Mouse (Mus musculus) duodenum, adult 2 months (tissue): ENCODE measurements around the gene Ech1. TPM values are rescaled to one million over a fixed set of nuclear protein-coding genes. Genes with fewer than 3 reads are reported as not detected.

Experiments used
- polyA plus RNA-seq: library from polyadenylated mRNA; depleted of rRNA; stranded (reverse); fragments of >200 nt; gene quantifications from 2 replicates; pipeline ENCODE4 v1.2.3, GENCODE M21; 2012; ENCODE audit warnings: low replicate concordance; rRNA removed

The Ech1 gene
- 266 and 315 TPM in 2 replicates for polyA plus RNA-seq

GRCm38 (mm10) chr7:28824941-28825685 lies at the start of gene Ech1:
Gene Ech1 (plus strand): TSS chr7:28825217.

GRCm38 (mm10) chr7:28788307-28789195 lies 36.5 kb upstream of the Ech1 start, which contains the start of gene Rinl:
Gene Rinl (plus strand): TSS chr7:28788969.

GRCm38 (mm10) chr7:28808221-28808941 lies 16.6 kb upstream of the Ech1 start, which contains the start of gene Hnrnpl:
Gene Hnrnpl (plus strand): TSS chr7:28808541.

DNA sequence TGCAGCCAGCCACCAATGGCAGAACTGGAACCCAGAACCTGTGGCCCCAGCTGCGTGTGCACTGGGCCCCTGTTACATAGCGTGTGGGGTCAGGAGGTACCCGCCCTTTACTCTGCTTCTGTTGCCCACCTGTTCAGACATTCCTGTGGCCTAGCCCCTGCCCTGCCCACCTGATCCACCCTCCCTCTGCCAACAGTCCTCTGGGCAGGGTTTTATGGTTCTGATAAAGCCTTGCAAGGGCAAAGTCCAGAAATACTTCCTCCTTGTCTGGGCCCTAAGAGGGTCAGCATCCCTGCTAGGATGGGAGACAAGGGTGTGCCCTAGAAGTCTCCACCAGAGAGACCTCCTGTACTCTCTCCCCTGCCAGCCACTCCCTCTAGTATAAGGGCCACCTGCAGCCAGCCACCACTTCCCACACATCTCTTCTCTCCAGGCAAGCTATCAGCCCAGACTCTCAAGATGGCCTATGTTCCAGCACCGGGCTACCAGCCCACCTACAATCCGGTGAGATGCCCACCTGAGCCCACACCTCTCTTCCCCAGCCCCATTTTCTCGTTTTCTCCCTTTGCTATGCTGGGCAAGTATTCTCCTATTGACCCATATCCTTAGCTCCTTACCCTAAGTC lies 8.8 kb downstream of the Ech1 start, which contains the start of gene Lgals4:
TSS of gene Lgals4 (plus strand) at position 132 of the 625 bp plus-strand sequence.

DNA sequence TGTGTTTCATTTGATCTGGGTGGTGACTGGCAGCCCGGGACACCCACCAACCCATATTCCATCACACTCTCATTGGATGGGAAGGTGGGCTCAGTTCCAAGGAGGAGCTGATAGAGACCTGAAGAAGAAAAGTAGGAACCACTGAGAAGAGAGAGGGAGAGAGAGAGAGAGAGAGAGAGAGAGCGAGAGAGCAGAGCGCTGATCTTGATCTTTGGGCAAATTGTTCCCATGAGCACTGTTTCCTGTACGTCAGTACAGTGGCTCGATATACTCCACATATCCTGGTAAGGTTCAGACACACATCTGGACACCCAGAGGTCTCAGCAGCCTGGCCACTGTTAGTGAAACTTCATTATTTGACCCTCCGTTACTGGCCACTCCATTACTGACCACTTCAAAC lies 38.5 kb downstream of the Ech1 start, which contains the start of gene Lgals7:
TSS of gene Lgals7 (plus strand) at position 314 of the 400 bp plus-strand sequence.

DNA sequence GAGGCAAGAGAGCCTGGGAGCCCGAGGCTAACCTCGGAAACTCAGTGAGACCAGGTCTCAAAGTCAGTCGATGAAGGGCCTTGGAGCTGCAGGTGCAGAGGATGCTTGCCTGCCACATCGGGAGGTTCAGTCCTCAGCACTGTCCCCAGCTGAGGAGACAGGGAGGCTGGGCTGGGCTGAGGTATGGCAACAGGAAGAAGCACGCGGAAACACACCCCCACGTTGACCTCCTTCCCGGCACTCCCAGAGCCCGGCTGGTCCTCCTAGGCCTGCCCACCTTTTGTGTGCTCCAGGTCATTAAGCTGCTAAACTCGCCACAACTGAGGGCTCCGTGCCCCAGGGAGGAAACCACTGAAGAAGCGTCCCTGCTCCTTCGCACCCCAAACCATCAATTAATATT lies 56.2 kb downstream of the Ech1 start, which contains the start of gene Capn12:
TSS of gene Capn12 (plus strand) at position 224 of the 400 bp plus-strand sequence.

Other genes starting within 250 kb of the Ech1 start
- gene Samd4b, start 227.1 kb upstream of the Ech1 start, polyA plus RNA-seq = 60.8 and 63.0 TPM in 2 replicates
- gene Pak4, start 227.0 kb upstream of the Ech1 start, polyA plus RNA-seq = 72.4 and 92.7 TPM in 2 replicates
- gene Acp7, start 193.9 kb upstream of the Ech1 start, polyA plus RNA-seq = 0.05 TPM in 1 of 2 replicates, not detected in the other
- 1.2 and 1.3 TPM in 2 replicates for gene Fbxo27, start 132.4 kb upstream of the Ech1 start, polyA plus RNA-seq
- 1.2 and 2.9 TPM in 2 replicates for gene Fbxo17, start 108.4 kb upstream of the Ech1 start, polyA plus RNA-seq
- gene Mrps12, start 83.4 kb upstream of the Ech1 start, polyA plus RNA-seq = 121 and 126 TPM in 2 replicates
- gene Sars2, start 83.2 kb upstream of the Ech1 start, polyA plus RNA-seq = 26.1 and 35.4 TPM in 2 replicates
- gene Ccer2, start 69.0 kb upstream of the Ech1 start, polyA plus RNA-seq = not detected in 2 replicates
- 28.7 and 28.8 TPM in 2 replicates for gene Sirt2, start 58.5 kb upstream of the Ech1 start, polyA plus RNA-seq
- gene Nfkbib, start 57.7 kb upstream of the Ech1 start, polyA plus RNA-seq = 85.4 and 139 TPM in 2 replicates
- 2.5 and 4.3 TPM in 2 replicates for gene Rinl, start 36.2 kb upstream of the Ech1 start, polyA plus RNA-seq
- gene Hnrnpl, start 16.7 kb upstream of the Ech1 start, polyA plus RNA-seq = 78.1 and 84.5 TPM in 2 replicates
- 2,214 and 3,102 TPM in 2 replicates for gene Lgals4, start 8.6 kb downstream of the Ech1 start, polyA plus RNA-seq
- 0.83 and 1.7 TPM in 2 replicates for gene Lgals7, start 38.6 kb downstream of the Ech1 start, polyA plus RNA-seq
- gene Capn12, start 56.2 kb downstream of the Ech1 start, polyA plus RNA-seq = 0.06 and 0.21 TPM in 2 replicates
- 595 and 810 TPM in 2 replicates for gene Actn4, start 137.1 kb downstream of the Ech1 start, polyA plus RNA-seq
- gene Eif3k, start 156.6 kb downstream of the Ech1 start, polyA plus RNA-seq = 105 and 141 TPM in 2 replicates
- gene Map4k1, start 156.8 kb downstream of the Ech1 start, polyA plus RNA-seq = 8.1 and 21.6 TPM in 2 replicates